Mouse (Mus musculus) macrophage (primary cell): Measurements from ENCODE around the gene Kalrn. TPM values are rescaled to one million over a fixed set of nuclear protein-coding genes. Genes with fewer than 3 reads are reported as not detected.

Source experiments
- H3K27ac ChIP-seq: fragments of 350-480 bp; formaldehyde crosslinking; 2 replicates; pipeline ENCODE4 v1.9.0; 2021
- H3K36me3 ChIP-seq: fragments of 350-480 bp; formaldehyde crosslinking; 2 replicates; pipeline ENCODE4 v1.9.0; 2021; ENCODE audit errors: inconsistent target
- H3K4me3 ChIP-seq: fragments of 350-480 bp; formaldehyde crosslinking; 2 replicates; pipeline ENCODE4 v1.9.0; 2021; ENCODE audit errors: inconsistent target
- H3K79me2 ChIP-seq: fragments of 350-480 bp; formaldehyde crosslinking; 2 replicates; pipeline ENCODE4 v1.9.0; 2021; ENCODE audit errors: inconsistent target
- WGBS: methylation state at CpG from one replicate; pipeline ENCODE4 v1.1.7; 2026; ENCODE audit warnings: inconsistent platforms; ENCODE audit not compliant: missing documents; 5-methylcytosine and 5-hydroxymethylcytosine counted together
- polyA plus RNA-seq: library from polyadenylated mRNA; stranded (reverse); fragments of 250-400 nt; gene quantifications from 3 replicates; pipeline ENCODE4 v1.2.4, GENCODE M21; 2018; ENCODE audit warnings: inconsistent platforms

Kalrn gene
- polyA plus RNA-seq, 1 experiment from 2014 or later, result 0.32 TPM

- Histone ChIP-seq H3K79me2 (no peaks in the 10 kb centered on the region), H3K4me3 (no peak overlapping the region), H3K27ac (no peak overlapping the region), H3K36me3 (no peaks in the 10 kb centered on the region)
- 96% methylated on average over 2 of the region's 2 CpGs for WGBS
Observed at GRCm38 (mm10) chr16:34299226-34299625, 274.1 kb downstream of the Kalrn start.

GRCm38 (mm10) chr16:34297911-34298682 lies 275.2 kb downstream of the Kalrn start:
- H3K79me2 ChIP-seq, result no peaks in the 10 kb centered on the region
- H3K27ac ChIP-seq, result no peak overlapping the region
- no peak overlapping the region for H3K4me3 ChIP-seq
- 92% methylated on average over 5 of the region's 5 CpGs for WGBS
- H3K36me3 ChIP-seq, result no peaks in the 10 kb centered on the region

GRCm38 (mm10) chr16:34294568-34294967 lies 278.8 kb downstream of the Kalrn start:
- Histone ChIP-seq H3K36me3 (no peaks in the 10 kb centered on the region), H3K79me2 (no peaks in the 10 kb centered on the region)
- WGBS, result 83% methylated on average over 5 of the region's 6 CpGs

GRCm38 (mm10) chr16:34293675-34294074 lies 279.7 kb downstream of the Kalrn start:
- WGBS, result 100% methylated on average over 2 of the region's 2 CpGs
- Histone ChIP-seq H3K79me2 (no peaks in the 10 kb centered on the region), H3K36me3 (no peaks in the 10 kb centered on the region), H3K27ac (no peak overlapping the region), H3K4me3 (no peak overlapping the region)

More at GRCm38 (mm10) chr16:34294568-34294967, 278.8 kb downstream of the Kalrn start:
- Histone ChIP-seq H3K27ac (no peak overlapping the region), H3K4me3 (no peak overlapping the region)

- Histone ChIP-seq H3K79me2 (no peaks in the 10 kb centered on the region), H3K36me3 (no peaks in the 10 kb centered on the region), H3K4me3 (no peak overlapping the region), H3K27ac (no peak overlapping the region)
- 36% methylated on average over 7 of the region's 7 CpGs for WGBS
Observed at GRCm38 (mm10) chr16:34289583-34289982, 283.7 kb downstream of the Kalrn start.

GRCm38 (mm10) chr16:34282026-34282425 lies 291.3 kb downstream of the Kalrn start:
- 94% methylated on average over 8 of the region's 8 CpGs for WGBS
- Histone ChIP-seq H3K79me2 (no peaks in the 10 kb centered on the region), H3K4me3 (no peak overlapping the region), H3K27ac (no peak overlapping the region), H3K36me3 (no peaks in the 10 kb centered on the region)

- no peak overlapping the region for H3K27ac ChIP-seq
- 84% methylated on average over 7 of the region's 7 CpGs for WGBS
- no peaks in the 10 kb centered on the region for H3K36me3 ChIP-seq
- no peaks in the 10 kb centered on the region for H3K79me2 ChIP-seq
- H3K4me3 ChIP-seq, result no peak overlapping the region
Observed at GRCm38 (mm10) chr16:34279654-34280383, 293.5 kb downstream of the Kalrn start.

GRCm38 (mm10) chr16:34278249-34278790 lies 295.0 kb downstream of the Kalrn start:
- WGBS, result 94% methylated on average over 4 of the region's 4 CpGs
- no peaks in the 10 kb centered on the region for H3K79me2 ChIP-seq
- no peak overlapping the region for H3K4me3 ChIP-seq
- no peak overlapping the region for H3K27ac ChIP-seq
- H3K36me3 ChIP-seq, result no peaks in the 10 kb centered on the region

GRCm38 (mm10) chr16:34274607-34275006 lies 298.7 kb downstream of the Kalrn start:
- H3K27ac ChIP-seq, result no peak overlapping the region
- no peak overlapping the region for H3K4me3 ChIP-seq
- no peaks in the 10 kb centered on the region for H3K79me2 ChIP-seq
- H3K36me3 ChIP-seq, result no peaks in the 10 kb centered on the region

- H3K36me3 ChIP-seq, result no peaks in the 10 kb centered on the region
- no peak overlapping the region for H3K27ac ChIP-seq
- no peak overlapping the region for H3K4me3 ChIP-seq
- no peaks in the 10 kb centered on the region for H3K79me2 ChIP-seq
- WGBS, result 92% methylated on average over 5 of the region's 5 CpGs
Observed at GRCm38 (mm10) chr16:34271476-34271875, 301.9 kb downstream of the Kalrn start.

- no peaks in the 10 kb centered on the region for H3K36me3 ChIP-seq
- H3K27ac ChIP-seq, result no peak overlapping the region
- H3K79me2 ChIP-seq, result no peaks in the 10 kb centered on the region
- 75% methylated on average over 2 of the region's 2 CpGs for WGBS
- H3K4me3 ChIP-seq, result no peak overlapping the region
Observed at GRCm38 (mm10) chr16:34270681-34271080, 302.7 kb downstream of the Kalrn start.

GRCm38 (mm10) chr16:34269642-34270041 lies 303.7 kb downstream of the Kalrn start:
- Histone ChIP-seq H3K4me3 (no peak overlapping the region), H3K79me2 (no peaks in the 10 kb centered on the region), H3K36me3 (no peaks in the 10 kb centered on the region), H3K27ac (no peak overlapping the region)
- WGBS, result 96% methylated on average over 8 of the region's 8 CpGs

GRCm38 (mm10) chr16:34267751-34268150 lies 305.6 kb downstream of the Kalrn start:
- Histone ChIP-seq H3K4me3 (no peak overlapping the region), H3K79me2 (no peaks in the 10 kb centered on the region), H3K36me3 (no peaks in the 10 kb centered on the region), H3K27ac (no peak overlapping the region)
- 100% methylated on average over 1 of the region's 1 CpGs for WGBS

- Histone ChIP-seq H3K79me2 (no peaks in the 10 kb centered on the region), H3K27ac (no peak overlapping the region), H3K4me3 (no peak overlapping the region), H3K36me3 (no peaks in the 10 kb centered on the region)
- WGBS, result 96% methylated on average over 3 of the region's 3 CpGs
Observed at GRCm38 (mm10) chr16:34264671-34265070, 308.7 kb downstream of the Kalrn start.
